Mouse (Mus musculus) olfactory bulb, adult 2 months (tissue): ENCODE results near the gene Map4k4. TPM values are rescaled to one million over a fixed set of nuclear protein-coding genes. Genes with fewer than 3 reads are reported as not detected.

Experiments used
- H3K27ac ChIP-seq: fragments of 200-500 bp; 2 replicates; pipeline ENCODE4 v1.5.1; 2012; ENCODE audit warnings: low read depth, low read length; ENCODE audit not compliant: insufficient read depth
- H3K4me1 ChIP-seq: fragments of 200-500 bp; 2 replicates; pipeline ENCODE4 v1.6.1; 2012; ENCODE audit warnings: low read length; ENCODE audit not compliant: control insufficient read depth, insufficient read depth
- H3K4me3 ChIP-seq: fragments of 200-500 bp; 2 replicates; pipeline ENCODE4 v1.5.1; 2012; ENCODE audit warnings: mild to moderate bottlenecking, low read depth, low read length, moderate library complexity; ENCODE audit not compliant: insufficient read depth
- CTCF ChIP-seq: fragments of 200-500 bp; IDR thresholded peaks from 2 replicates; pipeline ENCODE4 v1.5.1; 2012; ENCODE audit warnings: low read depth, mild to moderate bottlenecking, low read length, moderate library complexity; ENCODE audit not compliant: insufficient read depth
- POLR2A ChIP-seq: fragments of 200-500 bp; IDR thresholded peaks from 2 replicates; pipeline ENCODE4 v1.6.1; 2012; ENCODE audit warnings: mild to moderate bottlenecking, low read depth, low read length, moderate library complexity; ENCODE audit not compliant: insufficient read depth
- WGBS: fragments of 180-500 bp; shearing (Covaris S2); methylation state at CpG from one replicate; pipeline ENCODE4 v1.1.7; 2018; 5-methylcytosine and 5-hydroxymethylcytosine counted together
- polyA plus RNA-seq: library from polyadenylated mRNA; stranded (reverse); fragments of >200 nt; gene quantifications from 2 replicates; pipeline ENCODE4 v1.2.4, GENCODE M21; 2012; ENCODE audit warnings: low replicate concordance; ENCODE audit not compliant: missing spikeins, insufficient read depth, insufficient read length

Map4k4 gene
- polyA plus RNA-seq, 1 experiment = 300 TPM

DNA sequence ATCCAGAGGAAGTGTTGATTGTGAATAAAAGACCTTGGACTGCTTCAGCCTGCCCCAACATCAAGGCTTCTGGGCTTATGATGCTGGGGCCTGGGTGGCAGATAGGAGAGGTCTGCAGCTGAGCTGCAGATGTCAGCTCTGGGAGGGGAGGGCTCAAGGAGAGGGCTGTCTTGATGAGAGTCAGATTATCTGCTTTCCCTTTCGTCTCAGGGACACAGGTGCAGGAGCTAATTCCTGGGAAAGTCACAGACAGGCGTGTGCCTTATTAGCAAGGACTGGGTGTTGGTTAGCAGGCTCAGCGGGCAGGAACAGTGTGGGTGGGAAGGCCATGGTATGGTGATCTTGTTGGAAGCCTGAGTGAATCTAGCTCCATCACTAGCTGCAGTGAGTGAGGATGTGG, 63.1 kb downstream of the Map4k4 start:
- peak overlapping the region; percentile 45; the same call in 1 of the 2 replicates for H3K27ac ChIP-seq
- TF ChIP-seq CTCF = no peak
- no peak overlapping the region for H3K4me3 ChIP-seq
- 60% methylated on average over 3 of the region's 3 CpGs for WGBS
- H3K4me1 ChIP-seq = peaks cover 31% of the 10 kb centered on the region

DNA sequence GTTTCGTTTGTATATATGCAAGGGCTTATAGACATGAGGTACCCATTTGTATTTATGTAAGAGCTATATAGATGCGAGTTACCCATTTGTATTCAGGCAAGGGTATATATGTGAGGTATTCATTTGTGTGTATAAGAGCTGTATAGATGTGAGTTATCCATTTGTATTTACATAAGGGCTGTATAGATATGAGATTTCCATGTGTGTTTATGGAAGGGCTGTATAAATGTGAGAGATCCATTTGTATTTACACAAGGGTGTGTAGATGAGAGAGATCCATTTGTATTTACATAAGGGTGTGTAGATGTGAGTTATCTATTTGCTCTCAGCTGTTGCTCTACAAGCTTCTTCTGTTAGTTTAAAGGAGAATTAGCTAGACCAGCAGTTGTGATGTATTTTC, 63.7 kb downstream of the Map4k4 start:
- WGBS = 86% methylated on average over 2 of the region's 2 CpGs
- Histone ChIP-seq H3K27ac (0 out of 2 replicates have a peak overlapping the region, but pooled peaks have one; percentile 6), H3K4me1 (peaks cover 29% of the 10 kb centered on the region), H3K4me3 (no peak overlapping the region)
- TF ChIP-seq CTCF (no peak), POLR2A (no peak)

DNA sequence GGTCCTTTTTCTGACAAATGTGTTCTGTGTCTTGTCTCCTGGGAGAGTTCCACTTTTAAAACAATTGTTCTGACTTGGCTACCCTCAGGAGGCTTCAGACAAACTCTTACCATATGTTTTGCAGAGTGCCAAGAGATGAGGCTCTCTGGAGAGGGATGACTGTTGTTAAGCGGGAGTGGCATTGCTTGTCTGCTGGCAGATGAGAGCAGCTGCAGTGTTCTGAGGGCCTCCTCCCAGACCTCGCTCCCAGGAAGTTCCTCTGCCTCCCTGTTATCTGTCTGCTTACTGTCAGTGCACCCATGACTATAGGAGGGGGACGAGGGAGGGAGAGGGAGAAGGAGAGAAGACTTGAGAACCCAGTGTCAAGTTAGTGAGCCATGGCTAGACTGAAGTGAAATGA, 64.7 kb downstream of the Map4k4 start:
- 27% methylated on average over 3 of the region's 3 CpGs for WGBS
- Histone ChIP-seq H3K4me1 (peaks cover 27% of the 10 kb centered on the region), H3K4me3 (no peak overlapping the region), H3K27ac (no peak overlapping the region)
- no peak for TF ChIP-seq CTCF
- no peak for TF ChIP-seq POLR2A

DNA sequence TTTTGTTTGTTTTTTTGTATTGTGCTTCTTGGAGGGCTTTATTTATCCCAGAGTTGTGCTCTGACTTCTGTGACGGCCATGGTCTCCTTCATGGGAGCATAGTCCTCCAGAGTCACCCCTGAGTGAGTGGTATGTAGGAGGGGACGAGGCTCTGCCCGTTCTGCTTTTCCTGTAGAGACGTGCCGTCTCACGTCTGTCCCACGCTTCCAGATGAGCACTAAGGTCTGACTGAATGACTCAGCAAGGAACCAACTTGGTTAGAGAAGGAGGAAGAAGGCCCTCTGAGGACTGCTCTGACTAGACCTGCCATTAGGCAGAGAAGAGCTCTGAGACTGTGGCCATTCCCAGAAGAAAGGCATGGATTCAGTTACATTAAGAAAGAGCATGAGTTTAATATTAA, 68.3 kb downstream of the Map4k4 start:
- peak overlapping the region; percentile 25; the same call in 1 of the 2 replicates for H3K27ac ChIP-seq
- TF ChIP-seq POLR2A = no peak
- TF ChIP-seq CTCF = no peak
- peaks cover 18% of the 10 kb centered on the region for H3K4me1 ChIP-seq
- no peak overlapping the region for H3K4me3 ChIP-seq
- 42% methylated on average over 7 of the region's 7 CpGs for WGBS

DNA sequence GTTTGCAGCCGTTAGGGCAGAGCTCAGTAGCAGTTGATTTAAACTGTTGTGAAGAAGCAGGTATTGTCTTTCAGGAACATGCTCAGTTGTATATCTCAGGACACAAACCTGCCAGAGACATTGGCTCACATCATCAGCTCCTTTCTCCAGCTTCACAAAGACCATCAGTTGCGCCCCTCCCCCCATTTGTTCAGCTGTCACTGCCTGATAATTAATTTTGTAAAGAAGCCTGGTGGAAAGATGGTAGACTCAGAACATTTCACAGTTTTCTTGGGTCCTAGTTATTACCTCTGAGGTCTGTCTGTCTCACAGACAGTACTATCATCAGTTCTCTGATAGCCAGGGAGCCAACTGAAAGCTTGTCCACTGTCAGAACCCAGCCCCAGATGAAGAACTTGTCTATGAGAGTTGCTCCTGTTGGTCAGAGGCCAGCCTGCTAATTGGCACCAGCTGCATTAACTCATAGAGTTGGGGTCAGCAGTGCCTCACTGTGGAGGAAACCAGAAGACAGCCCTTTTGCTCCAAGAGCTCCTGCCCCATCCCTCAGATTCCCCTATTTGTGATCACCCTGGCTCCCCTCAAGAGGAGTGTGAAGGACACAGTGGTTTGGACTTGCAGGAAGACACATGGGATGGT, 69.2 kb downstream of the Map4k4 start:
- H3K27ac ChIP-seq = no peak overlapping the region
- H3K4me1 ChIP-seq = peaks cover 15% of the 10 kb centered on the region

DNA sequence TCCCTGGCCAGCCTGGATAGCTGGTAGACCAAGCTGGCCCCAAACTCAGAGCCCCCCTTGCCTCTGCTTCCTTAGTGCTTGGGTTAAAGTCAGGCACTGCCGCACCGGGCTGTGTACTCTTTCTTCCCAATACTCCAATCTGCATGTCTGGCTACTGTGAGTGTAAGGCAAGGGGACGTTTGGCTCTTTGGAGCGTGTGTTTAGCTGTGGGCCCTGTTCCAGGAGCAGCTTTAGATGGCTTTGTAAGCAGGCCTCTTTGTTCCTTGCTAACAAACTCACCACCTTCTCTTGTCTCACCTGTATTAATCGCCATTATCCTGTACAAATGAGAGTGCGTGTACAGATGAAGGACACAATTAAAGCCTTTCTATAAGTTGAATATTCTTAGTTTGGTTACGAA, 71.7 kb downstream of the Map4k4 start:
- Histone ChIP-seq H3K4me1 (peaks cover 13% of the 10 kb centered on the region), H3K4me3 (no peak overlapping the region), H3K27ac (no peak overlapping the region)
- TF ChIP-seq POLR2A (no peak), CTCF (no peak)
- WGBS = 42% methylated on average over 7 of the region's 7 CpGs

More for the DNA sequence above, 69.2 kb downstream of the Map4k4 start:
- TF ChIP-seq POLR2A = no peak
- no peak for TF ChIP-seq CTCF
- 42% methylated on average over 2 of the region's 2 CpGs for WGBS
- no peak overlapping the region for H3K4me3 ChIP-seq

DNA sequence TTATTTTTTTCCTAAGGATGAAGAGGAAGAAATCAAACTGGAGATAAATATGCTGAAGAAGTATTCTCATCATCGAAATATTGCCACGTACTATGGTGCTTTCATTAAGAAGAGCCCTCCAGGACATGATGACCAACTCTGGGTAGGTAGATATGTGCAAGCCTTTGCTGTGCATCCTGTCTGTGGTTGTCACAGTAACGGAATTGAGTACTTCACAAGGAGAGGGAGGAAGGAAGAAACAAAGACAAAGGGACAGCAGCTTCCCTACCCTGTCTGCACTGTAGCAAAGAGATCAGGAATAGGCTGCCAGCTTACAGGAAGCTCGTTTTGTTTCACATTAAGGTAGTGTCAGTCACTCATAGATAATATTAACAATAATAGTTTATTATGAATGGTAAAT, 73.2 kb downstream of the Map4k4 start:
- TF ChIP-seq POLR2A = no peak
- TF ChIP-seq CTCF = no peak
- Histone ChIP-seq H3K4me1 (peaks cover 10% of the 10 kb centered on the region), H3K27ac (no peak overlapping the region), H3K4me3 (no peak overlapping the region)
- WGBS = 79% methylated on average over 4 of the region's 4 CpGs

DNA sequence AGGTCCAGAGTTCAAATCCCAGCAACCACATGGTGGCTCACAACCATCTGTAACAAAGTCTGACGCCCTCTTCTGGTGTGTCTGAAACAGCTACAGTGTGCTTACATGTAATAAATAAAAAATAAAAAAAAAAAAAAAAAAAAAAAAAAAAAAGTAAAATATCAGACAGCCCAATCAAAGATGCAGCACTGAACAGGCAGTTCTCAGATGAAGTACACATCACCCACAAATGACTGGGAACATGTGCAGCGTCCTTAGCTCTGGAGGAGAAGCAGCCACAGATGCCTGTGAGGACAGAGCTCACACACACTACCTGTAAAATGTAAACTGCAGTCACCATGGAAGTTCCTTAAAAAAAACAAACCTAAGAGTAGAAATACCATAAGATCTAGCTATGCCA, 74.3 kb downstream of the Map4k4 start:
- Histone ChIP-seq H3K4me3 (no peak overlapping the region), H3K27ac (no peak overlapping the region), H3K4me1 (peaks cover 14% of the 10 kb centered on the region)
- no peak for TF ChIP-seq POLR2A
- TF ChIP-seq CTCF = no peak
- WGBS = 87% methylated on average over 2 of the region's 2 CpGs

DNA sequence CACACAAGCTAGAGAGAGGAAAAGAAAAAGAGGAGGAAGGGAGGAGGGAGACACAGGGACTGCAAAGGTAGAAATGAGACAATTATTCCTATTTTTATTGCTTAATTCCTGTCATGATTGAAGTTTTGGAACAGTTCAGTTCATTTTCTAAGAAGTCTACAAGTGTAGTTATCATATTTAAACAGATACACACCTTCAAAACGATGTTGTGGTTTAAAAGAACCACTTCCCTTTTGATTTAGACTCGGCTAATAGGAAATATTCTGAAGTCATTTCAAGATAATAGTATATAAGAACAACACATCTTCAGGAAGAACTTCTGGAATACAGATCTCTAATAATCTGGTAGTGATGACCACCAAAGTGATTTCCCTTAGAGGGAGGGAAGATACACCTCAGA, 75.4 kb downstream of the Map4k4 start:
- 66% methylated on average over 2 of the region's 2 CpGs for WGBS
- Histone ChIP-seq H3K4me3 (no peak overlapping the region), H3K4me1 (peaks cover 15% of the 10 kb centered on the region), H3K27ac (peak overlapping the region; percentile 45; the same call in 1 of the 2 replicates)
- no peak for TF ChIP-seq CTCF
- TF ChIP-seq POLR2A = no peak
